Mouse (Mus musculus) cerebellum, adult 2 months (tissue): ENCODE measurements at regions not wholly inside any gene's neighbourhood (a gene's known extent, or its start where the extent isn't known, plus 50 kb on each side); places are given as distances from the start of the nearest gene placed in this dataset.
"Not testable (repeated sequence)": the region's sequence is repeated elsewhere in the genome, so short reads cannot be mapped to it uniquely, and the experiment has no call there.

Experiments
- DNase-seq, 2 experiments: peaks; one replicate each; pipeline ENCODE4 v3.0.0; 2021
- H3K27ac ChIP-seq: fragments of 200-500 bp; 2 replicates; pipeline ENCODE4 v1.5.1; 2012; ENCODE audit warnings: low read length, control low read depth, inconsistent platforms; ENCODE audit not compliant: insufficient read depth
- H3K27me3 ChIP-seq: fragments of 200-500 bp; 2 replicates; pipeline ENCODE4 v1.6.1; 2012; ENCODE audit warnings: inconsistent platforms, mild to moderate bottlenecking, low read length, moderate library complexity; ENCODE audit not compliant: control insufficient read depth, insufficient read depth
- H3K4me1 ChIP-seq: fragments of 200-500 bp; 2 replicates; pipeline ENCODE4 v1.6.1; 2011; ENCODE audit warnings: low read length; ENCODE audit not compliant: control insufficient read depth, insufficient read depth
- H3K4me3 ChIP-seq: fragments of 200-500 bp; replicated peaks from 2 replicates; pipeline ENCODE3; 2011; ENCODE audit warnings: mild to moderate bottlenecking, low read depth, low read length, control low read depth; ENCODE audit not compliant: insufficient read depth
- CTCF ChIP-seq: fragments of 200-500 bp; IDR thresholded peaks from 2 replicates; pipeline ENCODE4 v1.5.1; 2011; ENCODE audit warnings: low read depth, mild to moderate bottlenecking, control low read depth, low read length, moderate library complexity, borderline replicate concordance; ENCODE audit not compliant: insufficient read depth
- POLR2A ChIP-seq: fragments of 200-500 bp; IDR thresholded peaks from 2 replicates; pipeline ENCODE4 v1.6.1; 2011; ENCODE audit warnings: low read length, control low read depth, borderline replicate concordance; ENCODE audit not compliant: insufficient read depth
- WGBS: fragments of 180-500 bp; shearing (Covaris S2); methylation state at CpG from one replicate; pipeline ENCODE4 v1.1.7; 2018; 5-methylcytosine and 5-hydroxymethylcytosine counted together

DNA sequence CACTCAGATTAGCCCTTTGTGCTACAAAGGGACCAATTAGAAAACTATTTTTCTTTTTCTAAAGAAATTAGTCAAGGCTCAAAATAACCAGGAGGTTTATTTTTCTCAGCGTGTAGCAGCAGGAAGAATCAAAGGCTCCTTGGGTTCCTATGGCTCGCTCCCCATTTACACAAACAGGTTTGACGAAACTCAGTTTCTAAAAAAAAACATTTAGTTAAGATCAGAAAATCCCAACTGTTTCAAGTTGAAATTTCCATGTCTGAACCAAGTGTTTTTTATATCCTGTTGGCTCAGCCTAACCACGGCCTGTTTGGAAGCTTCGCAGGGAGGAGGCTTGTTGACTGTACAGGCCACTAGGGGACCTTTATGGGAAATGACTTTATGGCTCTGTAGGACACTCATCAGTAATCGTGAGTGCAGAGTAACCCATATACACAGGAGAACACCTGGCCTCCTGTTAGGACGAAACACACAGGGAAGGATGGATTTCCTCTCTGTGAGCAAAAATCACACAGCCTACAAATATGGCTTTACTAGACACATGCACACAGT is 215.6 kb upstream of the Sesn3 start:
- no peak for DNase-seq
- no peak for TF ChIP-seq POLR2A
- TF ChIP-seq CTCF: no peak
- Histone ChIP-seq H3K27me3 (no peaks in the 10 kb centered on the region; the same call in 1 of the 2 replicates), H3K4me1 (no peaks in the 10 kb centered on the region), H3K4me3 (no peak overlapping the region), H3K27ac (no peak overlapping the region)
- 58% methylated on average over 7 of the region's 7 CpGs for WGBS

GRCm38 (mm10) chr9:14060257-14060656 is 214.6 kb upstream of the Sesn3 start:
- 93% methylated on average over 2 of the region's 2 CpGs for WGBS
- no peaks in the 10 kb centered on the region for H3K4me1 ChIP-seq
- no peak overlapping the region for H3K27ac ChIP-seq
- no peak for TF ChIP-seq CTCF
- no peak for TF ChIP-seq POLR2A
- no peak for DNase-seq
- H3K4me3 ChIP-seq: no peak overlapping the region
- H3K27me3 ChIP-seq: no peaks in the 10 kb centered on the region; the same call in 1 of the 2 replicates

DNA sequence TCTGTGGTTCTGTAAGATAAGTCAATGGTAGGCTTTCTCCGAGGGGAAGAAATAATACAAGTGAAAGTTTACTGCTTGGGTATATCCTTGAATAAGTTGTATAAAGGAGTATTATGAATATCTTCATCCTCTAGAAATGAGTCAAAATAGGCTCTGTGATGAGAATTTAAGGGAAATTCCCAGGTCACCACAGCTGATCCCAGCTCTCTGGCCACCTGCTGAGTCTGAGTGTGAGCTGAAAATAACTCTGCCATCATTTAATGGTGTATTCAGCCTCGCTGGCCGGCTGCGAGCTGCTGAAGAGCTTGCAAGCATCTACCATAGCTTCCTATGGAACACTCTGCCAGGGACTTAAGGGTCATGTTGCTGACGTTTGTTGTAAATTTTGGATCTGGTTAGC is 213.5 kb upstream of the Sesn3 start:
- 71% methylated on average over 5 of the region's 5 CpGs for WGBS
- H3K4me3 ChIP-seq: no peak overlapping the region
- DNase-seq: no peak
- TF ChIP-seq CTCF (no peak), POLR2A (no peak)
- no peaks in the 10 kb centered on the region for H3K4me1 ChIP-seq
- no peaks in the 10 kb centered on the region; the same call in 1 of the 2 replicates for H3K27me3 ChIP-seq
- no peak overlapping the region for H3K27ac ChIP-seq

DNA sequence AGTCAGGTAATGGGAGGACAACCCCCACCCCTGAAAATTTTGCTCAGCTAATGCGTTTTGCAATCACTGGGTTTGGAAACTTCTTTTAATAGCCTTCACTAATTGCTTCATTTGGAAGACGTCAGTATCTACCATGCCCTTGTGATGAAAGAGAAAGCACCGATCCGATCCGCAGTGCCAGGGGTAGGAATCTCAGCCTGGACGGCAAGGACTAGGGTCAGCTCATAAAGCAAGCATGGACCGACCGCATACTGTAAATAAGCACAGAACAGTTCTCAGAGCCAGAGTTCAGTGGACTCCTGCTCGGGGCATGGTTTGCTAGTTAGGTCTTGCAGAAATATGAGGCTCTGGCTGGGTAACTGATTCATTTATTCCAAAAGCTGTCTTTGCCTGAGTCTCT is 213.0 kb upstream of the Sesn3 start:
- H3K4me3 ChIP-seq: no peak overlapping the region
- no peaks in the 10 kb centered on the region; the same call in 1 of the 2 replicates for H3K27me3 ChIP-seq
- WGBS: 87% methylated on average over 9 of the region's 9 CpGs
- H3K27ac ChIP-seq: no peak overlapping the region
- DNase-seq: no peak
- H3K4me1 ChIP-seq: no peaks in the 10 kb centered on the region
- TF ChIP-seq CTCF (no peak), POLR2A (no peak)

GRCm38 (mm10) chr9:14062706-14063105 is 212.2 kb upstream of the Sesn3 start:
- Histone ChIP-seq H3K27me3 (no peaks in the 10 kb centered on the region; the same call in 1 of the 2 replicates), H3K4me1 (no peaks in the 10 kb centered on the region), H3K4me3 (no peak overlapping the region), H3K27ac (no peak overlapping the region)
- 95% methylated on average over 1 of the region's 1 CpGs for WGBS
- DNase-seq: no peak
- TF ChIP-seq CTCF (no peak), POLR2A (no peak)

- H3K27ac ChIP-seq: not testable (repeated sequence)
Measured at GRCm38 (mm10) chr9:14066741-14067140, 208.1 kb upstream of the Sesn3 start.

GRCm38 (mm10) chr9:14069076-14069475 is 205.8 kb upstream of the Sesn3 start:
- H3K27ac ChIP-seq: no peak overlapping the region
- no peak overlapping the region for H3K4me3 ChIP-seq
- peaks cover under 1% of the 10 kb centered on the region; the same call in 1 of the 2 replicates for H3K4me1 ChIP-seq
- 96% methylated on average over 6 of the region's 6 CpGs for WGBS
- no peak for DNase-seq
- no peaks in the 10 kb centered on the region for H3K27me3 ChIP-seq
- TF ChIP-seq CTCF (no peak), POLR2A (no peak)

More at GRCm38 (mm10) chr9:14066741-14067140, 208.1 kb upstream of the Sesn3 start:
- H3K4me3 ChIP-seq, H3K4me1 ChIP-seq, DNase-seq, H3K27me3 ChIP-seq: not testable (repeated sequence)
- 93% methylated on average over 7 of the region's 7 CpGs for WGBS

DNA sequence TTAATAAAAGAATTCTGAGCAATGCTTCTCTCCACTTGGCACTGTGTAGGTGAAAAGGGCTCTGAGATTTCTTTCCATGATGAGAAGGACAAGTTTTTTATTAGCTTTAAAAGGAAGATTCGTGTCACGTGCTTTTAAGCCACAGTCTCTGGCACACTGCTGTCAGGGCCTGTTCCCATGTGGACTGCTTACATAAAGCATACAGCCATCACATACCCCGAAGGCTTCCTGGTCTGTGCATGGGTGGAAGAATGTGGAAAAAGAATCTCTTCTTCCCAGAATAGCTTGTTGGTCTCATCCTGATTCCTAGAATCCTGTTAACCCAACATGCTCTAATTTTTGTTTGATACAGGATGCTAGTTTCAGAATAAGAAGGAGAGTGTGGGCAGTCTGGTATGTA is 205.1 kb upstream of the Sesn3 start:
- DNase-seq: no peak
- 83% methylated on average over 3 of the region's 3 CpGs for WGBS
- no peak overlapping the region for H3K27ac ChIP-seq
- TF ChIP-seq POLR2A (no peak), CTCF (no peak)
- no peak overlapping the region for H3K4me3 ChIP-seq
- peaks cover 4% of the 10 kb centered on the region for H3K4me1 ChIP-seq
- no peaks in the 10 kb centered on the region for H3K27me3 ChIP-seq

GRCm38 (mm10) chr9:14071728-14072127 is 203.1 kb upstream of the Sesn3 start:
- no peak for DNase-seq
- WGBS: 89% methylated on average over 6 of the region's 6 CpGs
- H3K27ac ChIP-seq: no peak overlapping the region
- peaks cover 9% of the 10 kb centered on the region for H3K4me1 ChIP-seq
- no peak overlapping the region for H3K4me3 ChIP-seq
- TF ChIP-seq CTCF (no peak), POLR2A (no peak)
- no peaks in the 10 kb centered on the region for H3K27me3 ChIP-seq
